Mouse (Mus musculus): ENCODE results near the gene Sugp1.

DNA sequence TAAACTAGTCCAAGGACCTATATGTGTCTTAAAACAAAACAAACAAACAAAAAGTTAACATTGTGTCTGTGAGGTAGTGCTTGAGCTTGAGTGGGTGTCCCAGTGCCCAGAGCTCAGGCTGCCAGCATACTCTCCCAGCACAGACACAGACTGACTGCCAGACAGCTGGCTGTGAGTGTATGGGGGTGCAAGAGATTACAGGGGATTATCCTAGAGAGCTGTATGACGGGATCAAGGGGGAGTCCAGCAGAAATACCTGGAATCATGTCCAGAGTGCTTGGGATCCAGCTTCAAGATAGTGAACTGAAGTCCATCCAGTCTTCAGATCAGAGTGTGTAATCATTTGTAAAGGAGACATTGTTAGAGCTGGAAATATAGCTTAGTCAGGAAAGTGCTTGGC is 15.1 kb downstream of the Sugp1 start:
- no peak for TF ChIP-seq CTCF (IDR thresholded peaks at IDR 0.05; ENCODE audit: borderline replicate concordance, insufficient read depth, low read depth, low read length)
- TF ChIP-seq POLR2A (IDR thresholded peaks at IDR 0.05; ENCODE audit: borderline replicate concordance, insufficient read depth, low read length): no peak
